Mouse (Mus musculus): ENCODE data around the gene Rnf213.

Gene Rnf213

GRCm38 (mm10) chr11:119435880-119436872 lies 43.3 kb downstream of the Rnf213 start:
- no peak for DNase-seq (ENCODE audit: extremely low spot score)

DNA sequence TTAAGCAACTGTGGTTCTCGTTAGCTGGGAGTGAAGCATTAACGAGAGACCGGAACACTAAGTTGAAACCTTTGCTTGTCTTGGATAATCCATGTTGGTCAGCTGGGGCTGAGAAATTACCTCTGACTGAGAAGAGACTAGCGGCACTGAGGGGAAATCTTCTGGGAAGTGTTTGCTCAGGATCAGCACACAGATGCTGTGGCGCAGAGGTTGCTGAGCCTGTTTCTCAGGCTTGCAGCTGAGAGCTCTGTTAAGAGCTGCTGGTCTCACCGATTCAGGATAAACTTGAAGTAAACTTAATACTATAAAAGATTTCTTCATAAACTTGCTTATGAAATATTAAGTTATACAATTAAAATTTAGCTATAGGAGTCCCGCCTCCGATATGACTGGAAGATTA lies 45.9 kb downstream of the Rnf213 start:
- DNase-seq (ENCODE audit: extremely low spot score), result no peak

- DNase-seq (ENCODE audit: extremely low spot score), result no peak
Measured at GRCm38 (mm10) chr11:119442199-119442598, 49.3 kb downstream of the Rnf213 start.

DNA sequence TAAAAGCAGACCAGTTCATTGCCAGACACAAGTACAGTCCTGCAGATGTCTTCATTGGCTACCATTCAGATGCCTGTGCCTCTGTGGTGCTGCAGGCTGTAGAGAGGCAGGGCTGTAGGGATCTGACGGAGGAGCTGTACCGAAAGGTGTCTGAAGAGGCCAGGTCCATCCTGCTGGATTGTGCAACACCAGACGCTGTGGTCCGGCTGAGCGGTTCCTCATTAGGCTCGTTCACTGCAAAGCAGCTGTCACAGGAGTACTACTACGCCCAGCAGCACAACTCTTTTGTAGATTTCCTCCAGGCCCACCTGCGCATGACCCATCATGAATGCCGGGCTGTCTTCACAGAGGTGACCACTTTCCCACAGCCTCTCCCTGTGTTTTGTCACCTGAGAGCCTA lies 50.5 kb downstream of the Rnf213 start:
- DNase-seq (ENCODE audit: extremely low spot score), result no peak

DNA sequence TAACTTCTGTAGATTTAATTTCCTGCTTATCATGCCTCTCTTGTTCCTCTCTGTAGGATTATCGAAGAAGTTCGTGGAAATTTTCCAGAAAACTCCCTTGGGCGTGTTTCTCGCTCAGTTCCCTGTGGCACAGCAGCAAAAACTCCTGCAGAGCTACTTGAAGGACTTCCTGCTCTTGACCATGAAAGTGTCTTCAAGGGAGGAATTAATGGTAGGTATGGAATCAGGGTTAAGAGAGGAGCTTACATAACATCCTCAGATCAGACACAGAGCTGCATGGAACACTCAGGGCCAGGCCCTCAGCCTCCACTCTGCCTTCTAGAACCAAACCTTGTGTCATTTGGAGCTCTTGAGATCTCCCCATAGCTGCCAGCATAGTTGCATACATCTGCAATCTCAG lies 63.2 kb downstream of the Rnf213 start:
- DNase-seq (ENCODE audit: extremely low spot score), result no peak

- DNase-seq (ENCODE audit: extremely low spot score), result no peak
Measured at GRCm38 (mm10) chr11:119477876-119478275, 85.0 kb downstream of the Rnf213 start.

- DNase-seq (ENCODE audit: extremely low spot score), result peak; percentile 97
Measured at GRCm38 (mm10) chr11:119490861-119491689, 98.2 kb downstream of the Rnf213 start, which contains the start of gene Endov. Gene Endov, plus strand, starts transcription at chr11:119491347.

- no peak for DNase-seq (ENCODE audit: extremely low spot score)
Measured at GRCm38 (mm10) chr11:119491690-119492087, 98.8 kb downstream of the Rnf213 start.

GRCm38 (mm10) chr11:119492830-119493229 lies 99.9 kb downstream of the Rnf213 start:
- no peak for DNase-seq (ENCODE audit: extremely low spot score)

- no peak for DNase-seq (ENCODE audit: extremely low spot score)
Measured at GRCm38 (mm10) chr11:119493516-119493915, 100.6 kb downstream of the Rnf213 start.

- DNase-seq (ENCODE audit: extremely low spot score), result no peak
Measured at GRCm38 (mm10) chr11:119496147-119496546, 103.2 kb downstream of the Rnf213 start.

- DNase-seq (ENCODE audit: extremely low spot score), result no peak
Measured at GRCm38 (mm10) chr11:119497451-119497850, 104.6 kb downstream of the Rnf213 start.

GRCm38 (mm10) chr11:119499297-119499696 lies 106.4 kb downstream of the Rnf213 start:
- no peak for DNase-seq (ENCODE audit: extremely low spot score)

DNA sequence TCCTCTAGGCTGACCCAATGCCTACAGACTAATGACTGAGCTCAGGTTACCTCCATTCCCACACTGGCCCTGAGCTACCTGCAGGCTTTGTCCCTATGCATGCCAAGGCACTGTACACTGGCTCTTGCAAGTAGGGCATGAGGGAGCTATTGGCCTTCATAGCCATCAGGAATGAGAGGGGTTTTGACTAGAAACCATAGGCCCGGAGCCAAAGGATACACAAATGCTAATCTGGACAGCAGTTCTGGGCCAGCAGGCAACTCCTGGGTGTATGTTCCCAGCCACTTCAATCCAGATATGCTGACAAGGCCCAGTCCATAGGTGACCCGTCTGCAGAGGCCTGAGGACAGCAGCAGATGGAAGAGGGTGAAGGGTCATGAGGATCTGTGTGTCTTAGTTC lies 107.1 kb downstream of the Rnf213 start:
- DNase-seq (ENCODE audit: extremely low spot score), result no peak

- peak; percentile 70 for DNase-seq (ENCODE audit: extremely low spot score)
Measured at GRCm38 (mm10) chr11:119503675-119504074, 110.8 kb downstream of the Rnf213 start.

- DNase-seq (ENCODE audit: extremely low spot score), result no peak
Measured at GRCm38 (mm10) chr11:119506386-119506785, 113.5 kb downstream of the Rnf213 start.

- no peak for DNase-seq (ENCODE audit: extremely low spot score)
Measured at GRCm38 (mm10) chr11:119507772-119508171, 114.9 kb downstream of the Rnf213 start.

DNA sequence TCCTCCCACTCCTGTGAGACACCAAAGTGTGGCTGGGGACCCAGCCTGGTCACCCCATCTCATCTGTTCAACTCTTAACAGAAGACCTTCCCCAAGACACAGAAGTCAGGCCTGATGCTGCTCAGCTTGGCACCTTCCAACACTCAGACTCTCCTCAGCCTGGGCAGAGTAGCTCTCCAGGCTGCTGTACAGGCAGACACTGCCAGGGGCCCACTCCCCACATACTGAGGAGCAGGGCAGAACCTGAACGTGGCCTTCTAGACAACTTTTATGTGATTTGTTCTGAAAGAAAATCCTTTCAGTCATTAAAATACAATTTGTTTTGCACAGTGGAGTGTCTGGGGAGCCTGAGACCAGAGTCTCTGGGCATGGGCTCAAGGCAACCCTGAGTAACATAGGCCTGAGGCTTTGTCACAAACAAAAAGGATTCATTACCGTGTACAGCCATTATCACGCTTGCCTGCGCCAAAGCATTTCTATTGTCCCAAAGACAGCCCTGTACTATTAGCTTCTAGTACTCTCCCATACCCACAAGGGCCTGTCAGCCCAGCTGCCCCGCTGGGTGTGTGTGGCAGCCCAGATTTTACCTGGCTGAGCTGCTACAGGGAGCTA lies 116.4 kb downstream of the Rnf213 start:
- no peak for DNase-seq (ENCODE audit: extremely low spot score)

DNA sequence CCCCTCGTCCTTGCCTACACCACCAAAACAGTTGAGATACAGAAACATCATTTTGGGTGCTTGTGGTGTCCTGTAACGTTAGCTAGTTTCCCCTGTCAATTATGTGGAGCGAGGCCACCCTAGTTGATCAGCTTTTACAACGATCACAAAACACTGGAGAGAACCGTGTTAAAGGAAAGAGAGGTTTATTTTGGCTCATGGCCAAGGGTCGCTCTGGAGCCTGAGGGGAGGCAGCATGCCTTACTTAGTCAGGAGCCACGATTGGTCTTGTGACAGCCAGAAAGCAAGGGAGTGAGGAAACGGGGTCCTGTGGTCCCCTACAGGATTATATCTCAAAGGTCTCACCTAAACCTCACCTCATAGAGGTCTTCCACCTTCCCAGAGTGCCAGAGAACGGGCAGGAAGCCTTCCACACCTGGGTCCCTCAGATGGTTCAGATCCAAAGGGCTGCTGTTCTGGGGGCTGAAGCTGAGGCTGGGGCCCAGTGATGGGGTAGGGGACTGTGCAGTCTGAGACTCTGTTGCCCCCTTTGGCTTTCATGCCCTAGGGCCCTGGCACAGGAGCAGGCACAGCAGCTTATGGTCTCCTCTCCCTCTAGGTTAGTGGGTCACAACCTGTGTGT lies 120.2 kb downstream of the Rnf213 start:
- no peak for DNase-seq (ENCODE audit: extremely low spot score)

GRCm38 (mm10) chr11:119514108-119514860 lies 121.4 kb downstream of the Rnf213 start:
- no peak for DNase-seq (ENCODE audit: extremely low spot score)

All from embryo, embryonic 9.5 days (tissue).